Mouse (Mus musculus) B cell, adult (primary cell): ENCODE measurements around the gene Dnajc13. TPM values are rescaled to one million over a fixed set of nuclear protein-coding genes. Genes with fewer than 3 reads are reported as not detected.

ENCODE experiments used
- total RNA-seq: library from RNA; stranded (reverse); gene quantifications from 4 replicates; pipeline ENCODE4 v1.2.4, GENCODE M21; 2023; ENCODE audit not compliant: inconsistent age

Dnajc13 gene
- 76.2 to 86.5 TPM (median 83.5 TPM) in 4 replicates for total RNA-seq

DNA sequence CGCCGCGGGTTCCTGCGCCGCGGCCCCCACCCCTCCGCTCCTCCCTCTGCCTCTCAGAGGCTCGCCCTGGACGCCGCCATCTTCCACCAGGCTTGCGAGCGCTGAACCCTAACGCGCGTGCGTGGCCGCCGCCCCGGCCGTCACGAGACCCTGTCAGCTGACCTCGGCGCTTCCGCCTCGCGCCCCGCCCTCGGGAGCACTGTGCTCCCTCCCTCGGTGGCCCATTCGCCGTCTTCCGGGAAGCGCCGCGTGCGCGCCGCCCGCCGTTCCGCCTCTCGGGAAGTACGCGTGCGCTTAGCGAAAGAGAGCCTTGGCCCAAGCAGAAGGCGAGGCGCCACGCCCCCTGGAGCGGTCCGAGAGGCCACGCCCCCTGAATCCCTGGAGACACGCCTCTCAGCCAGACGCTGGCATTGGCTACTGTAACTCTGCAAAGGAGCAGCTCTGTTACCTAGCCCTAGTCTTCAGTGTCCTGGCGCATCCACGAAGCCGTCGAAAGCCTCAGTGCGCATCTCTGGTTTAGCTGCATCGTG, at the start of gene Dnajc13:
TSS of gene Dnajc13 (minus strand) at position 108 of the 530 bp plus-strand sequence.

DNA sequence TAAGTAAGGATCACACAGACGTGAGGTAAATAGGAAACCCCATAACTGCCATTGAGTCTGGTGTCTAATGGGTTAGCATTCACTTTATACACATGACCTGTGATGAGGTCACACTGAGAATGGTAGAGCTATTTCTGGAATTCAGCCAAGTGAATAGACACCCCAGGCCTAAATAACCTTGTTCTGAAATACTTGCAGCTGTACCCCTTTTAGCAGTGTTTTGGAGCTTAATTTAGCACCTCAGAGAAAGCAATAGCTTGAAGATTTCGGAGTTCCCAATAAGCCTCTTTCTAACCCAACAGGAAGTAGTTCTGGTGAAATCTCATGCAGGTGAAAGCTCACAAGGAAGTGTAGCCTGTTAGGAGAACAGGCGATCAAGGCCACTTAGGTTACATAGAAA, 135.9 kb downstream of the Dnajc13 start, which contains the start of gene Ackr4:
TSS of gene Ackr4 (minus strand) at position 101 of the 400 bp plus-strand sequence.

Other genes starting within 250 kb of the Dnajc13 start
- gene Gm28305, start 222.3 kb downstream of the Dnajc13 start, total RNA-seq: not detected in 4 replicates
- 29.0 to 32.7 TPM (median 29.4 TPM) in 4 replicates for gene Uba5, start 199.8 kb downstream of the Dnajc13 start, total RNA-seq
- gene Acad11, start 199.6 kb downstream of the Dnajc13 start, total RNA-seq: 14.1 to 15.2 TPM (median 14.7 TPM) in 4 replicates
- not detected in 4 replicates for gene Ackr4, start 136.0 kb downstream of the Dnajc13 start, total RNA-seq
- 2.9 to 5.2 TPM (median 4.1 TPM) in 4 replicates for gene Acpp, start 74.8 kb upstream of the Dnajc13 start, total RNA-seq